Mouse (Mus musculus): Measurements from ENCODE around the gene Psma2.
A peak's percentile ranks its signal among the peaks of the same experiment; 100 is the strongest.

GRCm38 (mm10) chr13:14629726-14630641, 16.9 kb downstream of the Psma2 start, which contains the start of gene AW209491:
- no peak for TF ChIP-seq CTCF (IDR thresholded peaks at IDR 0.05; ENCODE audit: low read depth, low read length)
- TF ChIP-seq POLR2A (IDR thresholded peaks at IDR 0.05; ENCODE audit: insufficient read depth, low read length) = peak; percentile 69
- 0 out of 2 replicates have a peak, but pooled peaks have one; percentile 29 for TF ChIP-seq EP300 (IDR thresholded peaks at IDR 0.05; ENCODE audit: insufficient read depth, low read depth, low read length)
